Mouse (Mus musculus): ENCODE measurements around the gene Dpp8.

DNA sequence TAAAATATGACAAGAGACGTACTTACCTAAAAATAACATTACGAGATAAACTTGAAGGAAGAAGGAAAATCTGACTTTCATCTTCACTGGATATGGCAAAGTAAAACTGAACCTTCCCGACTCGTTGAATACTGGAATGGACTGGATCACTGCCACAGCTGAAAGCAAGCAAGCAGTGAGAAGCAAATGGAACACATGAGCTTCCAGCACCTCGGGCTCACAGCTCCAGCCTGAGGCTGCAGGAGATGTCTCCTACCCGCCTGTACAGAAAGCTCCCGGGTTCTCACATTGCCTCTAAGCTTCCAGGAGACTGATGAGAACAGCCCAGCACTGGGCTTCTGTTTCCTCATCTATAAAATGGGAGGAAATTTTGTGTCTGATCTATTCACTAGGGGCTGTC is 41.9 kb upstream of the Dpp8 start:
- TF ChIP-seq EP300 (IDR thresholded peaks at IDR 0.05; ENCODE audit: insufficient read depth, low read depth, low read length) (no peak), POLR2A (IDR thresholded peaks at IDR 0.05; ENCODE audit: insufficient read depth, low read depth, low read length) (no peak)
